Mouse (Mus musculus) left cerebral cortex, adult 9 months (tissue): ENCODE measurements around the gene Nrip2.
A peak's percentile ranks its signal among the peaks of the same experiment; 100 is the strongest.
"Not testable (repeated sequence)": the region's sequence is repeated elsewhere in the genome, so short reads cannot be mapped to it uniquely, and the experiment has no call there.

Source experiments
- DNase-seq, 2 experiments: peaks; one replicate each; pipeline ENCODE4 v3.0.0; 2022; ENCODE audit warnings: low spot score in 2 of 2

Gene Nrip2

GRCm38 (mm10) chr6:128398996-128399395 lies at the start of gene Nrip2:
Gene Nrip2, plus strand, starts transcription at chr6:128399296.
- DNase-seq = no peak

GRCm38 (mm10) chr6:128349711-128350110 lies 49.4 kb upstream of the Nrip2 start:
- DNase-seq = peak in 1 of 2 experiments; percentile 40

- no peak for DNase-seq
Measured at GRCm38 (mm10) chr6:128354140-128354539, 45.0 kb upstream of the Nrip2 start.

- peak in 1 of 2 experiments; percentile 56 for DNase-seq
Measured at GRCm38 (mm10) chr6:128355201-128355681, 43.9 kb upstream of the Nrip2 start.

- DNase-seq = peak; percentile 90 to 97
Measured at GRCm38 (mm10) chr6:128355726-128356416, 43.2 kb upstream of the Nrip2 start, which contains the start of gene Tulp3. Gene Tulp3, minus strand, starts transcription at chr6:128355851.

- peak in 1 of 2 experiments; percentile 82 for DNase-seq
Measured at GRCm38 (mm10) chr6:128358999-128359398, 40.1 kb upstream of the Nrip2 start.

GRCm38 (mm10) chr6:128361901-128362300 lies 37.2 kb upstream of the Nrip2 start:
- DNase-seq = no peak

GRCm38 (mm10) chr6:128362381-128363006 lies 36.6 kb upstream of the Nrip2 start, which contains the start of the genes Rhno1 and Foxm1:
Gene Rhno1, minus strand, starts transcription at chr6:128362911.
Gene Foxm1, plus strand, starts transcription at chr6:128362967.
- DNase-seq = peak in 1 of 2 experiments; percentile 72

- DNase-seq = no peak
Measured at GRCm38 (mm10) chr6:128363007-128363825, 35.9 kb upstream of the Nrip2 start.

GRCm38 (mm10) chr6:128364721-128365120 lies 34.4 kb upstream of the Nrip2 start:
- DNase-seq = no peak

- no peak for DNase-seq
Measured at GRCm38 (mm10) chr6:128366466-128366865, 32.6 kb upstream of the Nrip2 start.

- no peak for DNase-seq
Measured at GRCm38 (mm10) chr6:128370040-128370439, 29.1 kb upstream of the Nrip2 start.

- DNase-seq = peak in 1 of 2 experiments; percentile 52
Measured at GRCm38 (mm10) chr6:128375192-128375591, 23.9 kb upstream of the Nrip2 start, which contains the start of the genes Tex52 and Gm44596. Gene Tex52, plus strand, starts transcription at chr6:128375456. Gene Gm44596, plus strand, starts transcription at chr6:128375503.

GRCm38 (mm10) chr6:128376371-128377085 lies 22.6 kb upstream of the Nrip2 start:
- DNase-seq = no peak

- DNase-seq = no peak
Measured at GRCm38 (mm10) chr6:128379636-128380035, 19.5 kb upstream of the Nrip2 start.

- not testable (repeated sequence) for DNase-seq
Measured at GRCm38 (mm10) chr6:128380594-128381167, 18.4 kb upstream of the Nrip2 start.

GRCm38 (mm10) chr6:128381254-128381653 lies 17.8 kb upstream of the Nrip2 start:
- DNase-seq = no peak

GRCm38 (mm10) chr6:128383752-128384151 lies 15.3 kb upstream of the Nrip2 start:
- DNase-seq = no peak

- DNase-seq = no peak
Measured at GRCm38 (mm10) chr6:128385026-128385425, 14.1 kb upstream of the Nrip2 start.

- no peak for DNase-seq
Measured at GRCm38 (mm10) chr6:128389185-128389584, 9.9 kb upstream of the Nrip2 start.

GRCm38 (mm10) chr6:128390683-128391082 lies 8.4 kb upstream of the Nrip2 start:
- DNase-seq = no peak
